ENCODE assay signal across 25 mouse cellular contexts in the genomic region with DNA sequence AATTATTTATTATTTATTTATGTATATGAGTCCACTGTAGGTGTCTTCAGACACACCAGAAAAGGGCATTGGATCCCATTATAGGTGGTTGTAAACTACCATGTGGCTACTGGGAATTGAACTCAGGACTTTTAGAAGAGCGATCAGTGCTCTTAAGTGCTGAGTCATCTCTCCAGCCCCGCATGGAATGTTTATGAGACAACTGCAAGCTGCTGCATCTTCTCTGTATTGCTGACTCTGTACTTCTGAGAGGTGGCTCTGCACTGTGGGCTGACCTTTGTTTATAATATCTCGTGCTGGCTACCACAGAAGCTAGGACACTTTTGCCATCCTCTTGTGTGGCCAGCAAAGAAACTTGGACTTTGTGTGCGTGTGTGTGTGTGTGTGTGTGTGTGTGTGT. TPM values are rescaled to one million over a fixed set of nuclear protein-coding genes. Genes with fewer than 3 reads are reported as not detected.
DNase-seq lines count a peak whose midpoint lies in the region; TF ChIP-seq lines count a peak whose summit lies in the region.
"Had no signal": no experiment of that assay in that cellular context is flagged by ENCODE, and none has a peak within 500 bp of the region (broad histone marks: within the 10 kb centered on the region; RNA-seq: fewer than 3 reads in every experiment).

No protein-coding gene starts in this region.

- no peak overlapping the region for H3K27ac ChIP-seq in ES-E14 (ENCODE audit: insufficient read depth, low read depth, low read length, poor library complexity, severe bottlenecking)
- H3K27ac ChIP-seq: embryonic facial prominence, embryonic 13.5 days; embryonic facial prominence, embryonic 15.5 days; forebrain, embryonic 10.5 days; forebrain, embryonic 12.5 days had no signal

- no peaks in the 10 kb centered on the region for H3K4me1 ChIP-seq in ES-E14 (ENCODE audit: control insufficient read depth in 2 of 2, insufficient read depth in 2 of 2, low read length in 2 of 2, poor library complexity in 1 of 2)
- H3K4me1 ChIP-seq: embryonic facial prominence, embryonic 15.5 days; forebrain, embryonic 10.5 days; forebrain, embryonic 12.5 days had no signal

- H3K9ac ChIP-seq in ES-E14 (ENCODE audit: insufficient read depth, low read depth, low read length, poor library complexity, severe bottlenecking), result no peak overlapping the region
- H3K9ac ChIP-seq: embryonic facial prominence, embryonic 13.5 days; embryonic facial prominence, embryonic 15.5 days; forebrain, embryonic 12.5 days had no signal

- in situ Hi-C loops in ES-E14 (cut with MboI; ENCODE audit: low sequenced_read_pairs in 2 of 2, unreplicated experiment in 2 of 2), result no loop called here

- peak; percentile 73 for DNase-seq in heart, adult 11 months
- DNase-seq in heart, adult 9 months (ENCODE audit: low spot score in 2 of 2), result no peak
- peak; percentile 8 for DNase-seq in 3T3-L1 (ENCODE audit: low read depth, low spot score)
- DNase-seq in 416B (ENCODE audit: low read depth), result peak; percentile 3
- no peak for DNase-seq in ES-E14 (ENCODE audit: low read depth, low spot score)
- DNase-seq in left cerebral cortex, adult 9 months (ENCODE audit: low spot score in 2 of 2), result no peak
- no peak for DNase-seq in lung, postnatal 36 days
- DNase-seq: adrenal gland, adult 2 months; adrenal gland, postnatal 10 days; adrenal gland, postnatal 25 days; cerebellum, adult 11 months; cerebellum, adult 18-20 months; cerebellum, adult 8-10 months; cerebellum, adult 9-11 months; cerebellum, postnatal 14 days; cerebellum, postnatal 36 days; embryo, embryonic 11 days had no signal

- H3K9me3 ChIP-seq in ES-E14 (ENCODE audit: control insufficient read depth, insufficient read depth, low read depth, low read length), result no peaks in the 10 kb centered on the region
- H3K9me3 ChIP-seq: embryonic facial prominence, embryonic 13.5 days; embryonic facial prominence, embryonic 15.5 days; forebrain, embryonic 10.5 days; forebrain, embryonic 12.5 days had no signal

- no peak overlapping the region for H3K4me3 ChIP-seq in ES-E14 (ENCODE audit: insufficient read depth in 1 of 2, low read depth in 1 of 2, low read length in 2 of 2, poor library complexity in 1 of 2, severe bottlenecking in 1 of 2)
- H3K4me3 ChIP-seq: embryonic facial prominence, embryonic 13.5 days; embryonic facial prominence, embryonic 15.5 days; erythroblast, embryonic 14.5 days; forebrain, embryonic 10.5 days; forebrain, embryonic 12.5 days had no signal

- no peaks in the 10 kb centered on the region for H3K36me3 ChIP-seq in ES-E14 (ENCODE audit: control insufficient read depth, insufficient read depth, low read length, poor library complexity, severe bottlenecking)
- H3K36me3 ChIP-seq: embryonic facial prominence, embryonic 13.5 days; embryonic facial prominence, embryonic 15.5 days; forebrain, embryonic 10.5 days; forebrain, embryonic 12.5 days had no signal

TF ChIP-seq in ES-E14, 5 proteins besides CTCF, POLR2A, EP300 and RAD21:
- TF ChIP-seq MAFK (IDR thresholded peaks at IDR 0.05; ENCODE audit: insufficient read depth, low read depth, low read length) (0 out of 2 replicates have a peak, but pooled peaks have one; percentile 52), ZC3H11A (IDR thresholded peaks at IDR 0.05; ENCODE audit: borderline replicate concordance, low read depth, low read length) (no peak), CHD2 (IDR thresholded peaks at IDR 0.05; ENCODE audit: low read depth, low read length) (no peak)

RNA-seq across cellular contexts. Expression of a gene that starts 7.7 kb away (rescaled TPM):
- 0.21 and 0.22 TPM in 2 replicates for total RNA-seq in ES-E14 (2012; rRNA removed)
- total RNA-seq: common myeloid progenitor, adult 5-6 weeks; MEL had no signal

RNA-seq across cellular contexts. Expression of a gene that starts 37.8 kb away (rescaled TPM):
- not detected in 2 replicates for total RNA-seq in ES-E14 (2012; rRNA removed)
- total RNA-seq: adrenal gland, adult 2 months; adrenal gland, postnatal 10 days; adrenal gland, postnatal 25 days; adrenal gland, postnatal 4 days; common myeloid progenitor, adult 5-6 weeks; MEL had no signal

Comparison
In these comparisons a context has a peak if more than half of its experiments do, and no peak if none do; other contexts are left out.
1. DNase-seq: peak in heart, adult 11 months (single experiment), 3T3-L1 (single experiment) and 416B (single experiment); none in heart, adult 9 months (0 of 2), ES-E14 (single experiment), left cerebral cortex, adult 9 months (0 of 2) and lung, postnatal 36 days (single experiment).